Mouse (Mus musculus): ENCODE data around the gene Dnajc3.
"Not testable (repeated sequence)": the region's sequence is repeated elsewhere in the genome, so short reads cannot be mapped to it uniquely, and the experiment has no call there.

Gene Dnajc3

DNA sequence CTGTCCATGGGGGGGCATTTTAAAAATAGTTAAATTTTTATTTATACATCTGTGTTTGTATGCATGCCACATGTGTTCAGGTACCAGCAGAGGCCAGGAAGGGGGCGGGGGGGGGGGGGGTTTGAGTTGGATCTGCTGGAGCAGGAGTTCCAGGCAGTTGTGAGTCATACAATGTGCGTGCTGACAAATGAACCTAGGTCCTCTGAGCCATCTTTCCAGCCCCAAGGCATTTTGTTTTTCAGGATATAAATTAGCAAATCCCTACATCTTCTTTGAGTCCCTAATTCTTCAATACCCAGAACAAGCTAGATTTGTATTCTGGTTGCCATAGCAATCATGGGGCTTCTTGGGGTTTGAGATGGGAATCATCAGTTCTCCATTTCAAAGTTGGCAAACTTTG, 6.6 kb upstream of the Dnajc3 start:
- DNase-seq (ENCODE audit: low spot score in 2 of 2): no peak

DNA sequence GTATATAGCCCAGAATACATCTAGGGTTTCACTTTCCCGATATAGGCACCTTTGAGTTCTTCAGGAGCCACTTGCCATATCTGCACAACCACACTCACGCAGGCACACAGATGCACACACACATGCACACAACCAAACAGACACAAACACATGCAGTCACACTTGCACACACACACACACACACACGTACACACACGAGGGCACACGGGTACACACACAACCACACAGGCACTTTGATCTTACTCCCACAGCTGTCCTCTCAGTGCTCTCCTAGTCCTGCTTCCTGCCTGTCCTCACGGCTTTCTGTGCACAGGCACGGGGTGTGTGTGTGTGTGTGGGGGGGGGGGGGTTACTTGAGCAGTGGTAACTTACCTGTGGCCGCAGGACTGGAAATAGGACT, 4.8 kb upstream of the Dnajc3 start:
- no peak for DNase-seq (ENCODE audit: low spot score in 2 of 2)

DNA sequence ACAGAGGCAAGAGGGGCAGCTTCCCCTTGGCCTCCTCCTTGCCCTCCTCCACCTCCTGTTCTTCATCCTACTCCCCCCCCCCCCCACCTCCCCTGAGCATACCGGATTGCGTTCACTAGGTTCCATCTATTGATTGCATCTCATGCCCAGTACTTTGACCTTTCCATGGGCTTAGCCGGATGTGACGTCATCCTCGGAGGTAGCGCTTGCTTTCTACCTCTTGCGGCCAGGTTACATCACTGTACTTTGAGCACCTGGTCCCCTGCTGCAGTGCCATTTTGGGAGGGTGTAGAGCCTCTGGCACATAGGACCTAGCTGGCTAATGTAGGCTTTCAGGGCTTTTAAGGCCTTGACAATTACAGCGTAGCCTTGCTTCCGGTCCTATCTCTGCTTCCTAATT, 3.1 kb upstream of the Dnajc3 start:
- DNase-seq (ENCODE audit: low spot score in 2 of 2): no peak

DNA sequence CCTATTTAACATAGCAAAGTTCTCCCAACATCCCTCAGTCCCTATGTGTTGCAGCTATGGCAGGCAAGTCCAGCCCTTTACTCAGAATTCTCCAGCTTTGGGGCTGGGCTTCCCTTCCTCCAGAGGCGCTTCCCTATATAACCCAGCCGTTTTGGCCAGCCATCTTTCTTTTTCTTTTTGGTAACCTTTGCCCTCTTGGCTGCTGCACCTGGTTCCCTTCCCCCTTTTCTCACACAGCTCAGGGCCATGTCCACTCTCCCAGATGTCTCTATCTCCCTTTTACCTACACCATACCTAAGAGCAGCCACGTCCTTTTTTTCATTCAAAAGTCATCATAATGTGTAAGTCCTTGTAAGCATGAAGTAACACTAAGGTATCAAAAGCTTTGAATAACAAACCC, 1.5 kb upstream of the Dnajc3 start:
- DNase-seq (ENCODE audit: low spot score in 2 of 2): no peak

DNA sequence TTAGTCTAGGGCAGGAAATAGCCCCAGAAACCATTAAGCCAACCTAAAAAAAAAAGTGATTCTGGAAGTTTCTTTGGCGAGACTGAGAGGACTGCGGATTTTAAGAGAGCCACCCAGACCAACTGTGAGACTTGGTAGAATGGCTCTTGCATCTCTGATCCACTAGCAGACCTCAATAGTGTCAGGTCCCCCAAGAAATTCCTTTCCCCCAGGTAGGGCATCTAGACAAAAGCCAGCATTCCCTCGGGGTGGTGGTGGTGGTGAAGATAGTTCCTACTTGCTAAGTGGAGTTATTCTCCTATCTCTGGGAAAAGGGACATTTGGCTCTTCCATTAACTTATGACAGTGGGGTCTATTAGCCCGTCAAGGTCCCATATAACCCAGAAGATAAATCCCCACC, 824 bp upstream of the Dnajc3 start:
- DNase-seq (ENCODE audit: low spot score in 2 of 2): no peak

DNA sequence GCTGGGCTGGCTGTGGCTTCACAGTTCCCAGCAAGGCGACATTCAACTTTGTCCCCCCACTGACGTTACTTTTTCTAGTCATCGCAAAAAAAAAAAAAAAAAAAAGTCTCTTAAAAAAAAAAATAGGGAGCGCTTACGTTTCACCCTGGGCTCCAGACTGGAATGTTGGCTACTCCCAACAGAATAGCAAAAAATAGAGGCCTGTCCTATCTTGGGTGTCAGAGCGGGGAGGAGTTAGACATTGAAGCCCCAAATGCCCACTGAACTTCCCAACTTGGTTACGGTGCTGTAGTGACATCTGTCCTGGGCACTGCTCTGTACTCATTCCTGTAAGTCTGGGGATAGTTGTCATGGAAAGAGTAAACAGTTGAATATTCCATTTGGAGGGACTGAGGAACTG, 775 bp downstream of the Dnajc3 start:
- DNase-seq (ENCODE audit: low spot score in 2 of 2): no peak

DNA sequence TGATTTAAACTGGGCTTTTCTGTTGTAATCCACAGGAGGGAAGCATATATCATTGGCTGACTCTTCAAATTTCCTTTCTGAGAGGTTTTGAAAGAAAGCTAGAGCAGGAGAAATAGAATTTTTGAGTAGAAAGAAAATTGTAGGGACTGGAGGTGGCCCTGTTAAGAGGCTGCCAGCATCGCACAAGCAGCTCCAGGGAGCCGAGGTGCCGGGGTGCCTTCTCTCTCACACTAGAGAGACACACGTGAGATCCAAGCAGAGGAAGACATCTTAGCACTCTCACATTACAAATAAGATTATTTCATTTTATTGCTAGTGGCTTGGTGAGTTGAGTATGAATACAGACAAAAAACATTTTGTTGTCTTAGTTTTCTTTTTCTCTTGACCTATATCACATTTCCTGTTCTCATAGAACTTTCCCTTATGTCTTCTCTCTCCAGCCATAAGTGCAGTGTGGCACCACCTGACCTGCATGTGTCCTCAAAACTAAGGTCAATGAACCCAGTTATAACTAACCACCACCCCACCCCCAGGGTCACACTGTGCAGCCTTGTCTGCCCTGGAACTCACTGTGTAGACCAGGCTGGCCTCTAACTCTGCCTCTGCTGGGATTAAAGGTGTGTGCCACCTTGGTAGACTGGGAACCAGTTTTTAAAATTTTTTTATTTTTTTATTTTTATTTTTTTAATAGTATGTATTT, 3.2 kb downstream of the Dnajc3 start:
- DNase-seq (ENCODE audit: low spot score in 2 of 2): no peak

DNA sequence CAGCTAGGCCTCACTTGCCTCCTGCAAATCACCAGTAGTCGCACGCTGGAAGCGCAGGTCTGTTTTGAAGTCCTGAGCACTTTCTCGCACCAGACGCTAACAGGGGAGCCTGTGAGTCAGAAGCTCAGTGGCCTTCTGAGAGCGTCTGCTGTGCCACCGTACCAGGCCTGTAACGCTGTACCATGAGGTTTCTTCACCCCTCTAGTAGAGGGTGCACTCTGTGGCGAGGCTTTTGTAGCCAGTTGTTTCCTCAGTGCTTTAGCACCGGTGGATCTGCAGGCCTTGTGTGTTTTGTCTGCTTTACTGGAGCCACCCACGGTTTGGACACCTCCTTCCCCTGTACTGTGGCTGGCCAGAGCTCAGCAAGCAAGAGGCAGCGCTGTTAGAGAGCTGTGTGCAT, 4.3 kb downstream of the Dnajc3 start:
- DNase-seq (ENCODE audit: low spot score in 2 of 2): peak in 1 of 2 experiments; percentile 25

DNA sequence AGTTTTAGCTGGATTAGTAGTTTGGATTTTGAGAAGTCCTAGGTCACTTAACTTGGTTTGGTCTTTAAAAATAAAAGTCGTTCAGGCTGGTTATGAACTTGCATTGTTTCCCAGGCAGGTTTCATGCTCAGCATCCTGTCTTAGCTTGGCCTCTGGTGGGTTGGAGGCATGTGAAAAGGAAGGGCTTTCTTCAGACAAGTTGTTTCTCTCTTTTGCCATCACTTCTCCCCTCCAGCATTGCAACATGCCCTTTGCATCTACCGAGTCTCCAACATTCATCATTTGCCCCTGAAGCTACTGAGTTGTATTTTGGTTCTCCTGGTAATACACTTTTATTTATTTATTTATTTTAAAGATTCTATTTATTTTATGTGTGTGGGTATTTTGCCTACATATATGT, 6.9 kb downstream of the Dnajc3 start:
- no peak for DNase-seq (ENCODE audit: low spot score in 2 of 2)

DNA sequence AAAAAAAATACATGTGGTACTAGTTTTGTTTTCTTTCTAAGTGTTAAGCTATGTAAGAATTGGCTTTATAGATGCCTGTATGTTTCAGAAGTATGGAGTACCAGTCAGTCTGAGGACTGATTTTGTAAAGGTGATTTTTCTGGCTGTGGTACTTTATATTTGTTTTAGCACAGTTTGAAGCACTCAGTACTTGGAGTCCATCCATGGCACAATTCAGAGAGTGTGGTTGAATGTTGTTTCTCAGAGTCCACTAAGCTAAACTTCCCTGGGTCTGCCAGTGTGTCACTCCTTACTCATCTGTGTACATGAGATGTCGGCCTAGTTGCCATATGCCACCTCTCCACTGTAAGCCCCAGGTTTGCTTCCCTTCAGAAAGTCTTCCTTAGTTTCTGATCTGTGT, 11.1 kb downstream of the Dnajc3 start:
- DNase-seq (ENCODE audit: low spot score in 2 of 2): no peak

DNA sequence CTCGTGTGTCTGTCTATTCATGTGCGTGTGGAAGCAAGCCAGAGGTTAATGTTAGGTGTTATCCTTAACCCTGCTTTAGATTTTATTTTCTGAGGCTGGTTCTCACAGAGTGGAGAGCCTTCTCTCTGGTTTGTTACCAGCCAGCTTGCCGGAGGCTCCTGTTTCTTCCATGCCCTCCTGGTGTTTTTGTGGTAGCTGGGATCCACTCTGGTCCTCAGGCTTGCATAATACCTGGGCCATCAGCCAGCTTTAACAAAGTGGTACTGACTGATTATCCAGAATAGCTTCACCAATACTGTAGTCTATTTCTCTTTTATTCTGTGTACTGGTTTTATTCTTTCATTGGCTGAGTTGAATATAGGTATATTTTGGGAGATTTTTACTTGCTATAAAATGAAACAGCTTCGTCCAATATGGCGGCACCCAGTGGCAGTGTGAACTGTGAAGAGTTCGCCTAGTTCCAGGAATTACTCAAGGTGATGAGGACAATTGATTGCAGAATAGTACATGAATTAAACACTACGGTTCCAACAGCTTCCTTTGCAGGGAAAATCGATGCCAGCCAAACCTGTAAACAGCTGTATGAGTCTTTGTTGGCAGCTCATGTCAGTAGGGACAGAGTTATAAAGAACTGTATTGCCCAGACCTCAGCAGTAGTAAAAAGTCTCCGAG, 14.3 kb downstream of the Dnajc3 start:
- DNase-seq (ENCODE audit: low spot score in 2 of 2): no peak

DNA sequence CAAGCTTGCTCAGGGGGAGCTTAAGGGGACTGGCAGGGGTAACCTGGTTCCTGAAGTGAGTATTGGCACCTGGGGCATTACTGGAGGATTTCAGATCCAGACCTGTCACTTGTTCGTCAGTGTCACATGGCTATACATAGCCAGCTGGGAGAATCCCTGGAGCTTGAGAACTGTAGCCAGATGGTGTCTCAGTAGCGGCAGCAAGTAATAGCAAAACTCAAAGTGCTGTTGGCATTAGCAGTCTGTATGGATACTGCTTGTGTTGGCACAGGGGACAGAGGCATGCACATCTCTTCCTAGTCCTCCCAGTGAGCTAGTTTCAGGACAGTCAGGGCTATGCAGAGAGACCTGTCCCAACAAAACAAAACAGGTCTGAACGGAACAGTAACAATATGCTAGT, 20.2 kb downstream of the Dnajc3 start:
- no peak for DNase-seq (ENCODE audit: low spot score in 2 of 2)

DNA sequence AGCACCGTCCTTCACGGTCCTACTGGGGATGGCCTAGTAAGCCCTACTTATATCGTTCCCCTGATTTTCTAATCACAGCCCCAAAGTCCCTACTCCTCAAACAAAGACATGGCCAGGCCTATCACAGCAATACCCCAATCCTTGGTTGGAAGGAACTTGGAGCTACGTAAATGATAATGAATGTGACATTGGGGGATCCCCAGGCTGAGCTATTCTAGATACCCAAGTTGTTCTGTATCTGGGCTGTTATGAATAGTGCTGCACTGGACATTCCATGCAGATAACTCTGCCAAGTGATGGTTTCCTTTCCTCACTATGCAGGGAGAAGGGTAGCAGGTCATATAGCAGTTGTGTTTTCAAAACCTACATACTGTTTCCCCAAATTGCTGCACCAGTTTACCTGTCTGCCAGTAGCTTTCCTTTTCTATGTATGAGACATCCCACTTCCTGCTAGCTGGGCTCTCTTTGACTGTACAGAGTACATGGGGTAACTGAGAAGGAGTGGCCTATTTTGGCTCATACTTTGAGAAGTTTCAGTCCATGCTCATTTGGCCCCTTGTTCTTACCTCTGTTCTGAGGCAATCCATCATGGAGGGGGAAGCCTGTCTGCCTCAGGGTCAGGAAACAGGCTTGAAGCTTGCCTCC, 27.7 kb downstream of the Dnajc3 start:
- DNase-seq (ENCODE audit: low spot score in 2 of 2): no peak

DNA sequence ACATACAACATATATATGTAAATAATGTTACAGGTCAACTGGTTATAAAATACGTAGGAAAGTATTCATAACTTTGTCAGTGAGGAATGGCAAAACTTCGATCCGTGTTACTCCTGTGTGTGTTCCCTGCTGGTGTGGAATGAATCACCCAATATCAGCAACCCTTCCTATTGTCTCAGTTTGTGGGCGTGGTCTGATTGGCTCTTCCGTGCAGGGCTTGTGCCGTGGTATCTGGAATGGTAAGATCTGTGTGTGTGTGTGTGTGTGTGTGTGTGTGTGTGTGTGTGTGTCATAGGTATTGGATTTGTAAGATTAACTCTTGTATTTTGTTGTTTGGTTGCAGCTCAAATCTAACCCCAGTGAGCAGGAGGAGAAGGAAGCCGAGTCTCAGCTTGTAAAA, 29.9 kb downstream of the Dnajc3 start:
- no peak for DNase-seq (ENCODE audit: low spot score in 2 of 2)

DNA sequence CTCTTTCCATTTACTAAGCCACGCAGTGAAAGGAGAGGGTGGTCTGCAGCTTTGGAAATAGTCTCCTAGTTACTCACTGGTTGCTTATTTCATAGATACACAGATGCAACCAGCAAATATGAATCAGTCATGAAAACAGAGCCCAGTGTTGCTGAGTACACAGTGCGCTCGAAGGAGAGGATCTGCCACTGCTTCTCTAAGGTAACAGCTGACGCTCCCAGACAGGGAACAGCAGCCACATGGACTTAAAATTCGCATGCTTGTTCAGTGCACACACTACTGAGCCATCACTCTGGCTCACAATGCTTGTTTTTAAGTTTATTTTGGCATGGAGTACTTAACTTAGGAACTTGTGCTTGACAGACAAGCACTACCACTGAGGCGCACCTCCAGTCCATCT, 34.5 kb downstream of the Dnajc3 start:
- DNase-seq (ENCODE audit: low spot score in 2 of 2): no peak

DNA sequence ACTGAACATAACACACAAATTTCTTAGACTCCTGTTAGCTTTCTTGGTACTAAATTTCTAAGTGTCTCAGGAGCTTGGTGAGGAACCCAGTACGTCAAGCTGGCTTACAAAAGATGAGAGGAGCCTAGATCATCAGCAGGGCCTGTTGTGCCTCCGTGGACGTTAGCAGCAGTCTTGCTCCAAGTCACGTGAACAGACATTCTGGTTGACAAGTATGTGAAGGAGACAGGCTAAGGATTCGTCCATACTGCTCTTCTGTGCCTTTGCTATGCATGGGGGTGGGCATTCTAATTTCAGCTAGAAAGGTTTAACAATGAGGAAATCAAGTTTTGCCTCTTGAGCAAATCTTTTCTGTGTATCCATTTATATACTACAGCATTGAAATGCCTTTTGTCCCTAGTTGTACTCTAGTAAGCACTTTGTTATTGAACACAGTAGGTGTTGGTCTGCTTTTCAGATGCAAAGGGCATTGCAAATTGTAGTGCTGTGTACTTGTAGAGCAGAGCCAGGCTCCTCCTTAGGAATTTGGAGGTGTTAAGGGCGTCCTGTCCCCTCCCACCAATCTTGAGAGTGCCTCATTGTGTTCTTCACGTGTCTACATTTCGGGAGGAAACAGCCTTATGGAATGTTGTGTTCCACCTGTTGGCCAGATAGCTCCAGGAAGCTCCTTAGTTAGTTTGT, 39.5 kb downstream of the Dnajc3 start:
- no peak for DNase-seq (ENCODE audit: low spot score in 2 of 2)

DNA sequence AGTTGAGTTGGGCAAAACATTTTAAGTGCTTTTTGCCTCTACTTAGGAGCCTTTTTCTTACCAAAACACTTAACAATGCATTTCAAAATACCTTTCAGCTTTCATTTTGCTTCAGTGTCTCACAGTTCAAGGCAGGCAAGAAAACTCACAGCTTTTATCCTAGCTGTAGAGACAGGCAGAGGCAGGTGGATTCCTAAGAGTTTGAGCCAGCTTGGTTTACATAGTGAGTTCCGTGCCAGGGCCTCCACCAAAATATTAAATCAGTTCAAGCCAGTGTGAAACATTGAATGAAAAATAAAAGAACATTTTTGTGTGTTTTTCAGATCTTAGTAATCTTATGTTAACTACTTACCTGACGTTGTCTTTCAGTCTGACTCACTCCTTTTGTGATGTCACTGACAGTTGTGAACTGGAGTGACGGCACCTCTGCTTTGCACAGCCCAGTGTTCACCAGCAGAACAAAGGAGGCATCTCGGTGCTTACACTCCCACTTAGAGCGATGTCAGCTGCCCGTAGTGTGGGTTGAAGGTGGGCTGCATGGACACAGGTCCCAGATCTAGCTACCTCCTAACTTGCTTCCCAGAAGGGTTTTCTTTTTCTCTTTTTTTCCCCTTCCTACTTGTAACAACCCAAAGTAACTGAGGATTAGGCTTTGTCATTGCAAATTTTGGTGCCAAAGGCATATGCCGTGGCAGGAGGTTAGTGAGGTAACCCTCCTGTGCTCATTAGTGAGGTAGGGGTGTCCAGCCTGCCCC, 42.0 kb downstream of the Dnajc3 start:
- DNase-seq (ENCODE audit: low spot score in 2 of 2): no peak

DNA sequence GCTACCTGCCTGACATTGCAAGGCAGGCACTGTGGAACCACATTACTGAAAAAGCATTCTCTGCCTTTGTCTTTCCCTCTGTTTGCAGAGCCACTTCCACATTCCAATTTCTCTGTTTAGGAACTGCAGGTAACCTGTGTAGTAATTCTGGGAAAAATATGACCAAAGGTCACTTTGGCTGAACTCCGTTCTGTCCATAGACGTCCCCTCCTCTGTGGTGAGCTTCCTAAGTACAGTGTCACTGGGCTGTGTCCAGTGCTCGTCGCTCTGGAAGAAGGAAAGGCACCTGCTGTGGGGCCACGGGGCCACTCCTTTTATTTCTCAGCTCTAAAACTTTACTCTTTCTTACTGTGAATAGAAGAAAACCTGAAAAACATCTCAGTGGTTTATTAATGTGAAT, 42.6 kb downstream of the Dnajc3 start:
- DNase-seq (ENCODE audit: low spot score in 2 of 2): no peak

DNA sequence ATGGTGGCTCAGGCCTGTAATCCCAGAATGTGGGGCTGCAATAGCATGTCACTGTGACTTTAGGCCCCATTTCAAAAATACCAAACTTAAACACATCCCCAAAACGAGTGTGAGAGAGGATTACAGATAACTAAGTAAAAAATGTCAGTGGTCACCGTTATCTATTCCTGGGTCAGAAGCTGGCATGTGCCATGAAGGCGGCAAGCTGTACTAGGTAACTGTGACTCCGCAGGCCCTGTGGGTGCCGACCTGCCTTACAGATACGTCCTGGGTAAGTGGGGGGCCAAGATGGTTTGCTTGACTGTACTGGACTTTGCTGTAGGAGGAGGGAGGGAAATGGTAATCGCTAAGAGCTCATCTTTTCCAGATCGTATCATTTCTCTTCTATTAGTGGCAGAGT, 43.1 kb downstream of the Dnajc3 start:
- DNase-seq (ENCODE audit: low spot score in 2 of 2): no peak

DNA sequence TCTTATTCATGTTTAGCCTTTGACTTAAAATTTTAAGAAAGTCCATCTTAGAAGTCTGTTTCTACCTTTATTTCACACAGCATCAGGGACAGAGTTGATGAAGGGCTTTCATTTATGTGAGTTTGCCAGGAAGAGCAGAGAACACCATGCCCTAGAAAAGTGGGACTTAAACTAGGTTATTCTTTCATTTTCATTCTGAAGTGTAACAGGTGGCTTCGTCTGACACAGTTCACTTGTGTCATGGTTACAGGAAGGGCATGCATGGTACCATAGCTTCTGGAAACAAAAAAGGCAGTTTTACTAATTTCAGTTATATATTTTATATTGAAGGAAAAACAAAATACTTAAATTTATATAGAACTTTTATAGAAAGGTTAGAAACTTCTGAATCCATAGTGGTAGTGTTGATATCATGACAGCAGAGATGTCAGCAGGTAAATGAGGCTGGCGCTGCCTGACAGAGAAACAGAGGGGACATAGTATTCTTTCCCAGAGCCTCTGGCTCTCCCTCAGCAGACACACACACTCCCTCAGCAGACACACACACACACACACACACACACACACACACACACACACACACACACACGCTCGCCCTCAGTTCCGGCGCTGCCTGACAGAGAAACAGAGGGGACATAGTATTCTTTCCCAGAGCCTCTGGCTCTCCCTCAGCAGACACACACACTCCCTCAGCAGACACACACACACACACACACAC, 44.1 kb downstream of the Dnajc3 start:
- DNase-seq (ENCODE audit: low spot score in 2 of 2): not testable (repeated sequence)

DNA sequence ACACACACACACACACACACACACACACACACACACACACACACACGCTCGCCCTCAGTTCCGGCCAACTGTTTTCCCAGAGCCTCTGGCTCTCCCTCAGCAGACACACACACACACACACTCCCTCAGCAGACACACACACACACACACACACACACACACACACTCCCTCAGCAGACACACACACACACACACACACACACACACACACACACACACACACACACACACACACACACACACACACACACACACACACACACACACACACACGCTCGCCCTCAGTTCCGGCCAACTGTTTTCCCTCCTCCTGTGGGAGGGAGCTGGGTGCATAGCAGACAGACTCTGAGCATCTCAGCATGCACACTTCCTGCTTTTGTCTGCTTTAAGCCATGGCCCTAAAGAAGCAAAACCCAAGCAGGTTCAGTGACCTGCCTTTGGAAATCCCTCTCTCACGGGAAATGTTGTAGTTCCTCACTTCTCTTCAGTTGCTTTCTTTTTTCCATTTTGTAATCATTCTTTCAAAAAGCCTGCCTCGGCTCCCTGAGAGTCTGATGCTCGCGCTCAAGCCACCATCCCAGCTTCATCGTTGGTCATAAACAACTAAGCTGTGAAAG, 44.8 kb downstream of the Dnajc3 start:
- DNase-seq (ENCODE audit: low spot score in 2 of 2): peak; percentile 7 to 34
